Mouse (Mus musculus): ENCODE measurements around the gene Tada3. TPM values are rescaled to one million over a fixed set of nuclear protein-coding genes. Genes with fewer than 3 reads are reported as not detected.

Tada3 gene
- polyA plus RNA-seq, 1 experiment from 2014 or later = 42.2 TPM

- Histone ChIP-seq H3K4me2 (ENCODE audit: low read length) (no peak overlapping the region), H3K27me3 (ENCODE audit: control insufficient read depth, insufficient read depth, low read length) (no peaks in the 10 kb centered on the region), H3K4me1 (ENCODE audit: control insufficient read depth in 2 of 2, insufficient read depth in 2 of 2, low read length in 2 of 2) (no peaks in the 10 kb centered on the region), H3K9ac (ENCODE audit: low read length) (no peak overlapping the region), H3K36me3 (ENCODE audit: control insufficient read depth, insufficient read depth, low read length) (peaks cover 91% of the 10 kb centered on the region), H3K4me3 (ENCODE audit: control insufficient read depth in 1 of 2, insufficient read depth in 1 of 2, low read depth in 1 of 2, low read length in 2 of 2) (no peak overlapping the region), H3K9me3 (ENCODE audit: control insufficient read depth, low read length) (no peaks in the 10 kb centered on the region), H3K27ac (replicated peaks in 1 of 2; ENCODE audit: control insufficient read depth in 1 of 2, insufficient read depth in 1 of 2, low read depth in 2 of 2, low read length in 2 of 2) (no peak overlapping the region)
- no peak for ATAC-seq (ENCODE audit: insufficient number of reproducible peaks, insufficient read depth, low FRiP score, low read depth)
- WGBS = 87% methylated on average over 20 of the region's 20 CpGs
Observed at GRCm38 (mm10) chr6:113370194-113370929, 7.3 kb downstream of the Tada3 start.

DNA sequence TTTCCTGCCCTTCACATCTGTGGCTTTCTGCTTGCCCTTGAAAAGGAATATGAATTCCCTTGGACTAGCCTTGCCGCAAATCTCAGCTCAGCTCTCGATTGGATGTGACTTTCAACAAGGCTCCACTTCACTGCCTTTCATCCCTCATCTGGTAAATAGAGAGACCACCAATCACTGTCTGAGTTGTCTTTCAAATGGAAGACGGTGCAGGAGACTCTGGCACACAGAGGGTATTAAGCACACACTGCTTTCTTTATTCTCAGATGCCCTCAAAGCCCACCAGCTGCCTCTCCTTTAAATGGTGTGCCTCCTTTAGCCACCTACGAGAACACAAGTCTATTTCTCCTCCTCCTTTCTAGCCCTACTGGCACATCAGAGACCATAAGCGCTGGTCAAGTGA is 9.1 kb downstream of the Tada3 start:
- Histone ChIP-seq H3K27ac (replicated peaks in 1 of 2; ENCODE audit: control insufficient read depth in 1 of 2, insufficient read depth in 1 of 2, low read depth in 2 of 2, low read length in 2 of 2) (no peak overlapping the region), H3K4me3 (ENCODE audit: control insufficient read depth in 1 of 2, insufficient read depth in 1 of 2, low read depth in 1 of 2, low read length in 2 of 2) (no peak overlapping the region), H3K9me3 (ENCODE audit: control insufficient read depth, low read length) (no peaks in the 10 kb centered on the region), H3K36me3 (ENCODE audit: control insufficient read depth, insufficient read depth, low read length) (peaks cover 74% of the 10 kb centered on the region), H3K4me2 (ENCODE audit: low read length) (no peak overlapping the region), H3K9ac (ENCODE audit: low read length) (no peak overlapping the region), H3K27me3 (ENCODE audit: control insufficient read depth, insufficient read depth, low read length) (no peaks in the 10 kb centered on the region), H3K4me1 (ENCODE audit: control insufficient read depth in 2 of 2, insufficient read depth in 2 of 2, low read length in 2 of 2) (no peaks in the 10 kb centered on the region)
- 78% methylated on average over 5 of the region's 5 CpGs for WGBS
- ATAC-seq (ENCODE audit: insufficient number of reproducible peaks, insufficient read depth, low FRiP score, low read depth) = no peak

DNA sequence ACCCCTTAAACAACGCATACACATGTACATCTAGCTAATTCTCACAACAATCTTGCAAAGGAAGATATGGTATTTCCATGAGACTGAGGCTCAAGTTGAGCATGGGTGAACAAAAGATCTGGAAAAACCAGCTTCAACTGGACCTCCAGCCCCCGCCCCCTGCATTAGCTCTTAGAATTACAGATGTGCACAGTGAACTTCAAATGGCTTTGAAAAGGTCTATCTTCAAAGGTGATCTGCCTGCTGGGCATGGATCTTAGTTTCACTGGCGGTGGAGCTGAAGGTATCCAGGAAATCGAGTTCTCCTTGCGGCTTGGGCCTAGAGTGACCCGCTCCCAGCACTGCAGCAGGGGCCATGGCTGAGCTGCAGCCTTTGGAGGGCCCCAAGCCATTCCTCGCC is 9.6 kb downstream of the Tada3 start:
- Histone ChIP-seq H3K4me3 (ENCODE audit: control insufficient read depth in 1 of 2, insufficient read depth in 1 of 2, low read depth in 1 of 2, low read length in 2 of 2) (no peak overlapping the region), H3K4me1 (ENCODE audit: control insufficient read depth in 2 of 2, insufficient read depth in 2 of 2, low read length in 2 of 2) (no peaks in the 10 kb centered on the region), H3K36me3 (ENCODE audit: control insufficient read depth, insufficient read depth, low read length) (peaks cover 69% of the 10 kb centered on the region), H3K9me3 (ENCODE audit: control insufficient read depth, low read length) (no peaks in the 10 kb centered on the region), H3K27me3 (ENCODE audit: control insufficient read depth, insufficient read depth, low read length) (no peaks in the 10 kb centered on the region), H3K4me2 (ENCODE audit: low read length) (no peak overlapping the region), H3K27ac (replicated peaks in 1 of 2; ENCODE audit: control insufficient read depth in 1 of 2, insufficient read depth in 1 of 2, low read depth in 2 of 2, low read length in 2 of 2) (no peak overlapping the region), H3K9ac (ENCODE audit: low read length) (no peak overlapping the region)
- ATAC-seq (ENCODE audit: insufficient number of reproducible peaks, insufficient read depth, low FRiP score, low read depth) = no peak
- WGBS = 93% methylated on average over 7 of the region's 7 CpGs

- Histone ChIP-seq H3K9ac (ENCODE audit: low read length) (no peak overlapping the region), H3K27ac (replicated peaks in 1 of 2; ENCODE audit: control insufficient read depth in 1 of 2, insufficient read depth in 1 of 2, low read depth in 2 of 2, low read length in 2 of 2) (no peak overlapping the region), H3K4me1 (ENCODE audit: control insufficient read depth in 2 of 2, insufficient read depth in 2 of 2, low read length in 2 of 2) (no peaks in the 10 kb centered on the region), H3K36me3 (ENCODE audit: control insufficient read depth, insufficient read depth, low read length) (peaks cover 65% of the 10 kb centered on the region), H3K9me3 (ENCODE audit: control insufficient read depth, low read length) (no peaks in the 10 kb centered on the region), H3K4me2 (ENCODE audit: low read length) (no peak overlapping the region), H3K27me3 (ENCODE audit: control insufficient read depth, insufficient read depth, low read length) (no peaks in the 10 kb centered on the region), H3K4me3 (ENCODE audit: control insufficient read depth in 1 of 2, insufficient read depth in 1 of 2, low read depth in 1 of 2, low read length in 2 of 2) (no peak overlapping the region)
- no peak for ATAC-seq (ENCODE audit: insufficient number of reproducible peaks, insufficient read depth, low FRiP score, low read depth)
- 93% methylated on average over 1 of the region's 1 CpGs for WGBS
Observed at GRCm38 (mm10) chr6:113367574-113367973, 10.1 kb downstream of the Tada3 start.

DNA sequence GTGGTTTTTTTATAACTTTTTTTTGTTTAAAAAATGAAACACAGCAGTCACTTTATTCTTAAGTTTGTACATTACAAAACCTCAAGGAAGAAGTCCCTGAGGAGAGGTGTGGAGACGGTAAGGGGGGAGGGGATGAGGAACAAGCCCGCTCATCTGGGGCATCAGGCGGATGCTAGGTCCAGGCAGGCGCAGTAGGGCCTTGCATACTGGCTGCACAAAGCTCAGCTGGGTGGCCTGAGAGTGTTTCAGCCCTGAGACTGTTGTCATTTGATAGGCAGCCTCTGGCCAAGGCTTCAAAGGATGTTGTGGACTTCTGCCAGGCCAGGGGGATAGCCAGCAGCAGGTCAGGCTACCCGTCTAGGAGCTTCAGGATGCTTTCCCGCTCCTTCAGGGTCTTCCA is 11.0 kb downstream of the Tada3 start:
- H3K4me1 ChIP-seq (ENCODE audit: control insufficient read depth in 2 of 2, insufficient read depth in 2 of 2, low read length in 2 of 2) = no peaks in the 10 kb centered on the region
- H3K9me3 ChIP-seq (ENCODE audit: control insufficient read depth, low read length) = no peaks in the 10 kb centered on the region
- WGBS = 92% methylated on average over 6 of the region's 6 CpGs
- H3K9ac ChIP-seq (ENCODE audit: low read length) = no peak overlapping the region
- H3K4me2 ChIP-seq (ENCODE audit: low read length) = no peak overlapping the region
- no peaks in the 10 kb centered on the region for H3K27me3 ChIP-seq (ENCODE audit: control insufficient read depth, insufficient read depth, low read length)
- H3K27ac ChIP-seq (replicated peaks in 1 of 2; ENCODE audit: control insufficient read depth in 1 of 2, insufficient read depth in 1 of 2, low read depth in 2 of 2, low read length in 2 of 2) = no peak overlapping the region
- ATAC-seq (ENCODE audit: insufficient number of reproducible peaks, insufficient read depth, low FRiP score, low read depth) = no peak
- H3K4me3 ChIP-seq (ENCODE audit: control insufficient read depth in 1 of 2, insufficient read depth in 1 of 2, low read depth in 1 of 2, low read length in 2 of 2) = no peak overlapping the region
- H3K36me3 ChIP-seq (ENCODE audit: control insufficient read depth, insufficient read depth, low read length) = peaks cover 55% of the 10 kb centered on the region

DNA sequence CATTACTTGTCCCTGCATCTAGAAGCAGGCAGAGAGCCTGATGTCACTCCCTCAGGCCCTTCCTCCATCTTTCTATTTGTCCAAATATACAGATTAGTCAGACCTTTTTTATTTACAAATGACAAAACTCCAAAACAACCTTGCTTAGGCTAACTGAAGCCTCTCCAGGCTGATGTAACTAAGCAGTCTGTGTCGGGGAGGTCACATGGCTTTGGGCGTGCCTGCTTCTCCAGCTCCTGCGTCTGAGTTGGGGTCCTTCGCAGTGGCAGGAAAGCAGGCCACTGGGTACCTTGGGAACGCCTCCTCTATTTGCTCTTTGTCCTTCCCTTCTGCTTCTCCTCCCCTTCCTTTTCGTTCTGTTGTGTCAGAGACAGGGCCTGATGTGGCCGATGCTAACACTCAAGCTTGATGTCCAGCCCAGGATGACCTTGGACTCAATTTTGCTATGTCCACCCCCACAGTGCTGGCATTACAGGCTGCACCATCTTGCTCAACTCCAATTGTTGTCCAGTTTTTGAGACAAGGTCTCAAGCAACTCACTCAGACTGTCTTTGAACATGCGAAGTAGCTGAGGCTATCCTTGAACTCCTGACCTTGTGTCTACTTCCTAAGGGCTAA is 13.1 kb downstream of the Tada3 start:
- Histone ChIP-seq H3K36me3 (ENCODE audit: control insufficient read depth, insufficient read depth, low read length) (peaks cover 35% of the 10 kb centered on the region), H3K4me3 (ENCODE audit: control insufficient read depth in 1 of 2, insufficient read depth in 1 of 2, low read depth in 1 of 2, low read length in 2 of 2) (no peak overlapping the region), H3K9ac (ENCODE audit: low read length) (no peak overlapping the region), H3K9me3 (ENCODE audit: control insufficient read depth, low read length) (no peaks in the 10 kb centered on the region), H3K27me3 (ENCODE audit: control insufficient read depth, insufficient read depth, low read length) (no peaks in the 10 kb centered on the region), H3K27ac (replicated peaks in 1 of 2; ENCODE audit: control insufficient read depth in 1 of 2, insufficient read depth in 1 of 2, low read depth in 2 of 2, low read length in 2 of 2) (no peak overlapping the region), H3K4me1 (ENCODE audit: control insufficient read depth in 2 of 2, insufficient read depth in 2 of 2, low read length in 2 of 2) (no peaks in the 10 kb centered on the region), H3K4me2 (ENCODE audit: low read length) (no peak overlapping the region)
- WGBS = 65% methylated on average over 8 of the region's 8 CpGs
- ATAC-seq (ENCODE audit: insufficient number of reproducible peaks, insufficient read depth, low FRiP score, low read depth) = no peak

DNA sequence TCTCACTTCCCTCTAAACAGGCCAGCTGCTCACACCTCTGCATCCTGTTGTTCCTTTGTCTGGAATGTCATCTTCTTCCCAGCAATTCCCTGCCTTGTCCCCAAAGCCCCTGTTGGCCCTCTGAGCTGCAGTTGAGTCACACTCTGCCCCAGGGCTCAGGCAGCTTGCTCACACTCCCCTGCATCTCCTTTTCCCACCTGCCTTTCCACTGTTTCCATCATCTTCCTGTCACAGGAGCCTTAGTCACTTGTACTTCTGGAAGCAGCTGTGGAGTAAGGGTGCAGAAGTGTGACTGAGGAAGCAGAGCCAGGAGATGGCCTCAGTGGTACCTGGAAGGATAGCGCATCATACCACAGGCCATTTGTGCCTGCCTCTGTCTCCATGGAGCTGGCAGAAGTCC is 15.4 kb downstream of the Tada3 start:
- H3K27ac ChIP-seq (replicated peaks in 1 of 2; ENCODE audit: control insufficient read depth in 1 of 2, insufficient read depth in 1 of 2, low read depth in 2 of 2, low read length in 2 of 2) = no peak overlapping the region
- no peaks in the 10 kb centered on the region for H3K4me1 ChIP-seq (ENCODE audit: control insufficient read depth in 2 of 2, insufficient read depth in 2 of 2, low read length in 2 of 2)
- no peaks in the 10 kb centered on the region for H3K27me3 ChIP-seq (ENCODE audit: control insufficient read depth, insufficient read depth, low read length)
- H3K4me2 ChIP-seq (ENCODE audit: low read length) = no peak overlapping the region
- no peaks in the 10 kb centered on the region for H3K9me3 ChIP-seq (ENCODE audit: control insufficient read depth, low read length)
- no peak overlapping the region for H3K9ac ChIP-seq (ENCODE audit: low read length)
- no peak for ATAC-seq (ENCODE audit: insufficient number of reproducible peaks, insufficient read depth, low FRiP score, low read depth)
- no peak overlapping the region for H3K4me3 ChIP-seq (ENCODE audit: control insufficient read depth in 1 of 2, insufficient read depth in 1 of 2, low read depth in 1 of 2, low read length in 2 of 2)
- 95% methylated on average over 1 of the region's 1 CpGs for WGBS
- H3K36me3 ChIP-seq (ENCODE audit: control insufficient read depth, insufficient read depth, low read length) = peaks cover 13% of the 10 kb centered on the region

GRCm38 (mm10) chr6:113361476-113361875 is 16.2 kb downstream of the Tada3 start:
- no peak overlapping the region for H3K4me2 ChIP-seq (ENCODE audit: low read length)
- 73% methylated on average over 4 of the region's 4 CpGs for WGBS
- ATAC-seq (ENCODE audit: insufficient number of reproducible peaks, insufficient read depth, low FRiP score, low read depth) = no peak

More at GRCm38 (mm10) chr6:113361476-113361875, 16.2 kb downstream of the Tada3 start:
- H3K27me3 ChIP-seq (ENCODE audit: control insufficient read depth, insufficient read depth, low read length) = no peaks in the 10 kb centered on the region
- H3K36me3 ChIP-seq (ENCODE audit: control insufficient read depth, insufficient read depth, low read length) = peaks cover 5% of the 10 kb centered on the region
- no peak overlapping the region for H3K27ac ChIP-seq (replicated peaks in 1 of 2; ENCODE audit: control insufficient read depth in 1 of 2, insufficient read depth in 1 of 2, low read depth in 2 of 2, low read length in 2 of 2)
- no peaks in the 10 kb centered on the region for H3K4me1 ChIP-seq (ENCODE audit: control insufficient read depth in 2 of 2, insufficient read depth in 2 of 2, low read length in 2 of 2)
- H3K9me3 ChIP-seq (ENCODE audit: control insufficient read depth, low read length) = no peaks in the 10 kb centered on the region
- H3K4me3 ChIP-seq (ENCODE audit: control insufficient read depth in 1 of 2, insufficient read depth in 1 of 2, low read depth in 1 of 2, low read length in 2 of 2) = no peak overlapping the region
- no peak overlapping the region for H3K9ac ChIP-seq (ENCODE audit: low read length)

Data from heart, embryonic 14.5 days (tissue).